Mouse (Mus musculus): ENCODE results near the gene Rbl1.

- TF ChIP-seq CTCF (IDR thresholded peaks at IDR 0.05; ENCODE audit: low read depth) = no peak
- TF ChIP-seq EP300 (IDR thresholded peaks at IDR 0.05; ENCODE audit: low read depth) = no peak
These were observed 96.1 kb downstream of the Rbl1 start for GRCm38 (mm10) chr2:157108236-157108635.

All from liver, embryonic 14.5 days (tissue).